Mouse (Mus musculus): ENCODE measurements around the gene Izumo1r.
"Not testable (repeated sequence)": the region's sequence is repeated elsewhere in the genome, so short reads cannot be mapped to it uniquely, and the experiment has no call there.

The Izumo1r gene

DNA sequence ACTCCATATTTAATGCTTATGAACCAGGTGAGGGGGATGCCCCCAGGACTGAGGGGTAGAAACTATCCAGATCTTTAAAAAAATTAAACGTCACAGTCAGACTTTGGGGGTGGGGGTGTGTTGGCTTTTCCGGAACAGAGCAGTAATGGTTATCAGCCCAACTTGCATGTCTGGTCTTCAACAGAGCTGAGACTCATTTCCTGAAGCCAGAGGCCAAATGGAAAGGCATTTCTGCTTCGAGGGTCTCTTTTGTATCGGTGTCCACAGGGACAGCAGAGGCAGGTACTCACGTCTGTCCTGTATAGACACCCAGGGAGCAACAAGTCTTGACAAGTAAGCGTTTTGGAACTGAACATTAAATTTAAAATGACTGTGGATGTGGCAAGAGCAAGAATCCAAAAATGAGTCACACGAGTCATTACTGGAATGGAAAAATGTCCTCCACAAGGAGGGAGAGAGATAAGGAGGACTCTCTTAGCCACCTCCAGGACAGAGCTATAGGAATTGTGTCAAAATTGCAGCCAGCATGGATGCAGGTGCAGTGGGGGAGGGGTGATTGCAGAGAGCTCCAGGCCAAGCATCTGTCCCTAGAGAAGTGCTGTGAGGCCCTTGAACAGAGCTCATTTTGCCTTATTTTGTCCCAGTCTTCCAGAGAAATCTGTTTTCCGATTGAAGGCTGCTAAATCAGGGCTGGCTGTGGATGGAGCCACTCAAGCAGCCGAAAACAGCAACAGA lies 1.2 kb upstream of the Izumo1r start:
- no peak for DNase-seq (ENCODE audit: low spot score in 2 of 2)

DNA sequence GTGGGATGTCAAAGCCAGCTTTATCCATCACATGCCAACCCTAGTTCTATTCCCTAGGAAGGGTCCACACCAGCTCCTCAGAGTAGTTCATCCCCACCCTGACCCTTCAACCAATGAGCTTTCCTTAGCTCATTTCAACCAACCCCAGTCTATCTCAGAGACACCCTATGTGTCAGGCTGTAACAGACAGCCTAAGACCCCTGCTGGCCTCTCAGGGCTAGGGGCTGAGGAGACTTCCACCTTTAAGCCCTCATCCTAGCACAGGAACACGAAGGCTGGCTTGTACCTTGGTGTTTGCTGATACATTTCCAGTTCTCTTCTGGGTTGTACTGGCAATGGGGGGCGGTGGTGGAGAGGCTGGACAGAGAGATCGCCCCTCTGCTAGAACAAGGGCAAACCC lies 743 bp downstream of the Izumo1r start:
- no peak for DNase-seq (ENCODE audit: low spot score in 2 of 2)

DNA sequence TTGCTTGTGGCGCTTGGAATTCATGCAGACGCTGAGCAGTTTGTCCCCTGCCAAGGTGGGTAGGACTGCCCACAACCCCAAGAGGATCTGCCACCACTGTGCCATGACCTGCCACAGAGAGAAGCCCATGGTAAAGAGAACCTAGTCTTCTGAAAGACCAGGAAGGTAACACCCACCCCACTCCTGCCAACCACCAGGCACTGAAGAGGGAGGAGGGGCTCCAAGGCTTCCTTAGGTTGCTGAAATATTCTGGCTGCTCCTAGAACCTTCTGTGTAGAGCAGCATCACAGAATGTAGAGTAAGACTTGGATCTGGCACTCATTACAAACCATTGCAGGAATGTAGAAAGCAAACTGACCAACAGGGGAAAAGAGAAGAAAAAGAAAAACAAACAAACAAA lies 1.3 kb downstream of the Izumo1r start:
- no peak for DNase-seq (ENCODE audit: low spot score in 2 of 2)

DNA sequence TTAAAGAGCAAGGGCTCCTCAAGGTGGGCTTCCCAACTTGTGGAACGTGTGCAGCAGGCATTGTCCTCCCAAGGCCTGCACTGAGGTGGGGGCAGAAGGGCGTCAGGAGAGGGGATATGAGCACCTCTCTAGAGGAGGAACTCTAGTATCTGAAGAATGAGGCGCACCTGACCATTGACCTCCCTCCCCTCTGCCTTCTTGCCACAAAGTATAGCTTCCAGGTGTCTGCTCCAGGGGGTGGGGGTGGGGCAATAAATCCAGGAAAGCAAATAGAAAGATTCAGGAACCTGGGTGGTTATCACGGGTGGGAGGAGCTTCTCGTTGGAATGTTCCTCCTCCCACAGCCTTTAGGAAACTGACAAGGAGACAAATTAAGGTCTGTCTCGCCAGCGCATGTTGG lies 2.0 kb downstream of the Izumo1r start:
- no peak for DNase-seq (ENCODE audit: low spot score in 2 of 2)

DNA sequence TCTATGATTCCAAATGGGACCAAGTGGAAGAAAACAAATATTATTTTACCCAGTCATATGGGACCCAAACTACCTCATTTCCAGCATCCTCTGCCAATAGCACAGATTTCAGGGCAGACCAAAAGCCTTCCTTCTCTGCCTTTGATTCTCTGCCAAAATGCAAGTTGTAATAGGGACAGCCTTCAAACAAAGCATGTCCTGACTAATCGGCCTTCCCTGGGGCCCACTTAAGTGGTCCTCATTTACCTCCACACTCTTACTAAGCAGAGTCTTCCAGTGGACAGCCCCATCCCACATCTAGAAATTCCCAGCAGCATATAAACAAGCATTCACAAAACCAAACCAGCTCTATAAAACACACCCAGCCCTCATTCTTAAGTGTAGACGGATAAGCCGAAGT lies 6.6 kb downstream of the Izumo1r start:
- no peak for DNase-seq (ENCODE audit: low spot score in 2 of 2)

DNA sequence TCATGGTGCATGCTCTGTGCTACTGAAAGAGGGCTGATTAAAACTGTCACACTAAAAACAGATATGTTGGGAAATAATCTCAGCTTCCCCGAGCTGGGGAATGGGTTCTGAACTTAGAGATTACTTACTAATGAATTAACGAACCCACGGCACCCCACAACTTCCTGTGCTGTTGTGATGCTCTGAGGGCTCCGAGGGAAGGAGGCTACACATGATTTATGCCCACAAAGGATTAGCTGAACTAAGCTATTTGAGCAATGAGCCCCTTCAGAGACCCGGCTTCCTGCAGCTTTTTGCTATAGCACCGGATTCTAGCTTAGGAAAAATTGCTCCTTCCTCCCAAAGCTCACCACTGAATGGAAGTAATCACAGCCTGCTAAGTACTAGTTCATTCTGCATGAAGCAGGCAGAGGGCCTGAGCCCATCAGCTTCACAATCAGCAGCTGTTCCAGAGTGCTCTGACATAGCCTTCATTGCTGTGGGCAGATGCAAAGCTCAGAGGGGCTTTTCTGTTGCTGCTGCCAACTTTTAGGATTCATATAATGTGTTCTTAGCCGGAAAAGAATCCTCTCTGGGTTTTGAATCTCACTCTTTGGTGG lies 8.4 kb downstream of the Izumo1r start:
- DNase-seq (ENCODE audit: low spot score in 2 of 2), result no peak

DNA sequence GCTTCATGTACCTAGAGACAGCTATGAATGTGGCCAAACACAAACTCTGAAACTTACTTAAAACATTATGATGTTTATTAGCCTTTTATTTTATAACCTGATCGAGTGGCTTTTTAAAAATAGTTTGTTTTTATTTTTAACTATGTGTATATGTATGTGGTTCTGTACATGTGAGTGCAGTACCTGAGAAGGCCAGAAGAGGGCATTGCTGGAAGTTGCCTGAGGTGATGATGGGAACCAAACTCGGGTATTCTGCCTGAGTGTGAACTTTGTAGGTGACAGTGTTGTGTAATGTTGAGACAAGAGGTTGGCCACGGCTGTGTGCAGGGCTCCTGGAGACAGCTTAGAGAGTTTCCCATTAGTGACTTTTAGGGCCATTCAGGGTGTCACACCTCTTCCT lies 9.1 kb downstream of the Izumo1r start:
- no peak for DNase-seq (ENCODE audit: low spot score in 2 of 2)

DNA sequence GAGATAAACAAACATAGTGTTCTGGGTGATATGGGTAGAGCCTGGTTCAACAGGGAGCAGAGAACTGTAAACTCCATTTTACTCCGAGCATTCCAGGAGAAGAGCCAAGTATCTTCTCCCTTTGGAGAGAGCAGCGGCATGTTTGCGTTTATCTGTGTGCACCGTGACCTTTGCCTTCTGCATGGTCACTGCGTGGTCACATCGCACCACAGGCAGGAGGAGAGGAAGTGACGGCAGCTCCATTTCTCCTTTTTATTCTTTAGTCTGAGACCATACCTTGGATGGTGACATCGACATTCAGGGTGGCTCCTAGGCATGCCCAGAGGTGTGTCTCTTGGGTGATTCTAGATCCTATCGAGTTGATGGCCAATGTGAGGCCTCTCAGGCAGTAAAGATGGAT lies 10.4 kb downstream of the Izumo1r start:
- no peak for DNase-seq (ENCODE audit: low spot score in 2 of 2)

DNA sequence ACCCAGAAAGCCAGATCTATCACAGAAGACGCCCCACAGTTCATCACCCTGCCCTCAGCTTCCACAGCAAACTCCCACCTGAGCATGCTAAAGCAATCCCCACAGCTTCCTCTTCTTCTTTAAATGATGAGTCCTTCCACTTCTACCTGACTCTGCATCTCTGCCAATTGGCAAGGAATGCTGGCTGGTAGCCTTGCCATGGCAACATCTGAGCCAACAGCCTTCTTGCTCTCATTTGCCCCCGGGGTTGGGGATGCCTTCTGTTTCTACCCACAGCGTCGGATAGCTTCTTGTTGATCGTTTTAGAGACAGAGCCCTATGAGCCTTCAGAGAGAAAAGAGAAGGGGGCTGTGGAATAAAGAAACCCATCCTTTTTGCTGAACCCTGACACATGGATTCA lies 11.9 kb downstream of the Izumo1r start:
- no peak for DNase-seq (ENCODE audit: low spot score in 2 of 2)

DNA sequence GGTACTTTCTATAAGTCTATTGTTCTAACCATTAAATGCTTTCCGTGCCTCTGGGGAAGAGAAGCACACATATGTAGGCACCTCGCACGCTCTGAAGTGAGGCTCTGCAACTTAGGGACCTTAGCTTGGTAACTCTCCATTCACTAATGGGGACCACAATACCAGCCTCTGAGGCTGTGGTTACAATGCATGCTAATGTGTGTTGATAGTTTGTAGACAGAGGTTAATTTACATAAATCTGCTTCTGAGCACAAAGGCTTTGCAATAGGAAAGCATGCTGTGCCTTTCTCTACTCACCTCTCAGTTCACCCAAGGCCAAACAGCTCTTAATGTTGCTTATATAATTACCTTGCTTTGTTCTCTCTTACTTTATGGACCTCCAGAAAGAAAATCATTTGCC lies 13.1 kb downstream of the Izumo1r start:
- no peak for DNase-seq (ENCODE audit: low spot score in 2 of 2)

DNA sequence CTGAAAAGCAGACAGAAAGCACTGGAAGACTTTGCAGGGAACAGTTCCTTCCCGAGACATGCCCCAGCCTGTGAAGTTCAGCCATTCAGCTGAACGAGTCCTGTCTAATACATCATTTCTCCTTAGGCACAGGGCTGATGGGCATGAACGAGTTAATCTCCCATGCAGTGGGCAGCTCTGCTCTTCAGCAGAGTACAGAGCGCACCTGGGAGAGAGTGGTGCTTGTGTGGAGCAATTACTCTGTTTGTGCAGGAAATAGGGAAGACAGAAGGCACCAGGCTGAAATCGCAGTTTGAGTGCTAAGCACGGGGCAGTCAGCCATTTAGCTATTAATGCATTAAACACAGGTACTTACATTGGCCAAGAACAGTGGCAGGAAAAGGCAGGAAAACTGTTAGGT lies 15.1 kb downstream of the Izumo1r start:
- DNase-seq (ENCODE audit: low spot score in 2 of 2), result no peak

DNA sequence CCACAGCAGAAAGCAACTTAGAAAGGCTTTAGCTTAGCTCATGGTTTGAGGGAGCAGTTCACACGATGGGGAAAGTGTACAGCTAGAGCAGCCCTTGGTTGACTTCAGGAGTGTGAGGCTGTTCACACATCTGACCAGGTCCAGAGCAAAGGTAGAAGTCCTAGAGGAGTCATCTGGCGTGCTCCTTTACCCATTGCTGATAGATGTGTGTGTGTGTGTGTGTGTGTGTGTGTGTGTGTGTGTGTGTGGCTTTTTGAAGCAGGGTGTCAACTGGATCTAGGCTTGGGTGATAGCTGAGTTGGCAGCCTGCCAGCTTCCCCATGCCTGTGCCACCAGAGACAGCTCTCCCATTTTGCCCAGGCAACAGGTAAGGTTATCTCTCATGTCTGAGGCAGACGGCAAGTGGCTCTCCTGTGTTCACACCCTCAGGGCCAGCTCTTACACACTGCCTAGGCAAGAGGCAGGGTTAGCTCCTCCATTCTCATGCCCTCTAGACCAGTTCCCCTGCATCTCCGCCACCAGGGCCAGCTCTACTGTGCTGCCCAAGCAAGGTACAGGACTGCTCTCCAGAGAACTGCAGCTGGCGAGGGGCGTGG lies 15.9 kb downstream of the Izumo1r start:
- no peak for DNase-seq (ENCODE audit: low spot score in 2 of 2)

DNA sequence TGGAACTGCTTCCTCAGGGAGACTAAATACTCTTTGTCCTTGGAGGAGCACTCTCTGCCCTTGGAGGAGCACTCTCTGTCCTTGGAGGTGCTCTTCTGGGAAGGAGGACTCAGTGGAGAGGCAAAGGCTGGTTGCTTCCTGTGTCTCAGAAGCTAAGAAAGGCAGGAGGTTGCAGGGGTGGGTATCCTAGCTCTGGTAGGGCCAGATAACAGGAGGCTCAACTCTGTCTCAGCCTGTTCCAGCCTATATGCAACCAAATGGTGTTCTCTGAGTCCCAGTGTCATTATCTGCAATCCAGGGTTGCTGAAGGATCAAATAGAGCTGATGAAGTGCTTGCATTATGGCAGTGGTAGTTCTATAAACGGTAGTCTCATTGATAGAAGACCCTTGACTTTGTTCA lies 17.8 kb downstream of the Izumo1r start:
- no peak for DNase-seq (ENCODE audit: low spot score in 2 of 2)

DNA sequence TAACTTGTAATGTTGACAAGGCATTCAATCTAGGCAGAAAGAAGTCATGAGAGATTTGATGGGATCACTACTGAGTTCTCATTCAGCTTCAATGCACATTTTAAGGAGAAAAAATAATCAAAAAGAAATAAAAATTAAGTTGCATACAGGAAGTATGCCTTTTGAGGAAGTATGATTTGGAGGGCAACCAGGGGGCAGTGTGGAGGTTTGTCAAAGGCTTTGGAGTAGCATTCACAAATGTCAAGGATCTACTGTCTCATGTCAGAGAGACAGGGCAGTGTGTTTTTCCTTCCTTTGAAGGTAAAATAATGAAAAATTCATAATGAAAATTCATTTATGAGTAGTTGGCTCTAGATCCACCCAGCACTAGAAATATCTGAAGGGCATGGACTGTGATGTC lies 18.6 kb downstream of the Izumo1r start:
- no peak for DNase-seq (ENCODE audit: low spot score in 2 of 2)

DNA sequence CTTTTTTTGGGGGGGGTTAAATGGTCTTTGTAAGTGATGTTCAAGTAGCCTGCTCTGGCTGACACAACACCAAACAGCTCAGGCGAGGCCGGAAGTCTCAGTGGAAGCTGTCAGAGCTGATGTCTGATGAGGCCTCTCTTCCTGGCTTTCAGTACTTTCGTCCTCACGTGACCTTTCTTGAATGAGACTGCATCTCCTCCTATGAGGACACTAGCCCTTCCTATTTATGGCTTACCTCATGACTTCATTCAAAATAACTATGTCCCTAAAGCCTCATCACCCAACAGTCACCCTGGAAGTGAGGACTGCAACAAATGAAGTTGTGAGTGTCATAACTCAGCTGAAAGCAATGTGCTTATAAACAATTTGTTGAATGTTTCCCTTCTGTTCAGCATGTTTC lies 19.1 kb downstream of the Izumo1r start:
- DNase-seq (ENCODE audit: low spot score in 2 of 2), result no peak

DNA sequence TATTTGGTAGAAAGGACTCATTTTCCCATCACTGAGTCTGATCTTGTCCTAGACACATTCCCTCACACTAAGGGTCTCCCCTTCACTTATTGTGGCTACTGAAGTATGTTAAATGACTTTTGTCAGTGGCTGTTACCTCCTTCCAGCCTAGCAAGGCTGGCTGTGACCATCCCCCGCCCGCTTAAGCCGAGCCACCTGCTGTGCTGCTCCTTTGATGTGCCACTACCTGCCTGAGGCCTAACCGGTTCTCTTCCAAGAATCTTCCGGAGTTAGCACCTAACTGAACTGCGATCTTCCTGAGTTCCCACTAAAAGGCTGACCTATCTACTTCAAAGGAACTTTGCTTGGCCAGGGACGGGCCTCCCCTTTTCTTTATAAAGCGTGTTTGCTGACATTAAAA lies 27.2 kb downstream of the Izumo1r start:
- DNase-seq (ENCODE audit: low spot score in 2 of 2), result not testable (repeated sequence)

DNA sequence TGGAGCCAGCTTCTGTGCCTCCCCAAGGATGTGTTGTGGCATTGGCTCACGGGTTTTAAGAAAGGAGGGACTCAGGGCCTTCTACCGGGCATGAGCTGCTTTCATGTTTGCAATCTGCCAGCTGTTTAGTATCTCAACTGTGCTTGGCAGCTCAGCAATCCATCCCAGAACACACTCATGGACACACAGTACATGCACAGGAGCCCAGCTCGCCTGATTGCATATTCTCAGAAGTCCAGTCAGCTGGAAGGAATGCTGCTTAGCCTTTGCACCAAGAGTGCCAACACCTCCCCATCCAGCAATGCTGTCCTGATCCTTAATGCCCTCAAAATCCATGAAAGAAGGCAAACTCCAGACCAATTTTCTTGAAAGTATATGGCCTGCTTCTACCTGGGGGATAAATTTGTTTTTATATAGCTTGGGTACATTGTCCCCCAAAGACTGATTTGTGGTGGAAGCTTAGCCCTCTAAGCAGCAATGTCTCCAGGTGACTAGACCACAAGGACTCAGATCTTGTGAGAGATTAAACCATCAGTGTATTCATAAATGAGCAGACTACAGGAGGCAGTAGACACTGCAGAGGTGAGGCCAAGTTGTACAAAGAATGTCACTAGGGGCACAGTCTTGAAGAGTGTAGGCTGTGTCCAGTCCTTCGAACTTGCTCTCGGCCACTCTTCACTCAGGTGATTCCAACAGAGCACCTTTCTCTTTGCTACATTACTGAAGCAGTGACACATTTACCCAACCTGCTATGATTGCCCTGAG lies 27.8 kb downstream of the Izumo1r start:
- DNase-seq (ENCODE audit: low spot score in 2 of 2), result no peak

DNA sequence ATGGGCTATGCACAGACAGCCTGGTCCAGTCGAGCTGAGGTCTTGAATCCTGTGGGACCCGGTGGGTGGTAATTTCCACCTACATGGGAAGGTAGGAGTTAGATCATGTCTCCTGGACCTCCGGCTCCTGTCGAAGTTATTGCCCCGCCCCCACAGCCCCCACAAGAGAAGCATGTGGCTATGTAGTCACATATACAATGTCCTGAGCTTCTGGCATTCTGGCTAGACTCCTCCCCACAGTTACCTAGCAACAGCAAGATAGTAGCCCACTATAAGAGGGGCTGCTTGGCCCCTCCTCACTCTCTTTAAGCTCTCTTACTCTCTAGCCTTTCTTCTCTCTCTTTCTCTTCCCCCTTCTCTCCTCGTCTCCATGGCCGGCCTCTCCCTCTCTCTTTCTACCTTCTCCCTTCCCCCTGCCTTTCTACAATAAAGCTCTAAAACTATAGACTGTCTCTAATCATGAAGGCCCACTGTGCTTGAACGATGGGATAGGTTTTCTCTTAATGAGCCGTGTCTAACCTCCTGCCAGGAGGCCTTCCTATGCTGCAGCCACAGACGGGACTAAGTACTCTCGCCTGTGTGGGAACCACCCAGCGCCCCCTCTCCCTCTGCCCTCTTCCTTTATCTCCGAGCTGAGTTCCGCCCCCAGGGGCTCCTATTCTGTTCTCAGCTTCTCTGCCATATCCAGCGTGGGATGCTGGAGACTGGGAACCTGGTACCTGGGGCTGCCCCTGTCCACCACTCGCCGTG lies 31.4 kb downstream of the Izumo1r start:
- DNase-seq (ENCODE audit: low spot score in 2 of 2), result no peak

DNA sequence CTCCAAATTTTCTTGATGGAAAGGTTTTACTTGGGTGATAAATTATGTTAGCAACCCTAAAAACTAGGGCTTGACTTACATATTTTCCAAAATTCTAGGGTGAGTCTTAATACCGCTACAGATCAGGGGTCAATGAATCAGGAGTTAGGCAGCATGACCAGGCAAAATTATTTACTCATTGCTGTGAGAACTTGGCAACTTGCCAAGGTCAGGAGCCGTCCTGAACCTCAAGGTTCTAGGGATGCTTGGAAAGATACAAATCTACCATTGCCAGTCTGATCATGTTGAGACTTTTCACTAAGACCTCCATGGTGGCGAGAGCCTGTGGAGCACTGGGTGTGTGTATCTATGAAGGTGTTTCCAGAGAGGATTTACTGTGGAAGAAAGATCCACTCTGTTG lies 32.2 kb downstream of the Izumo1r start:
- DNase-seq (ENCODE audit: low spot score in 2 of 2), result no peak

DNA sequence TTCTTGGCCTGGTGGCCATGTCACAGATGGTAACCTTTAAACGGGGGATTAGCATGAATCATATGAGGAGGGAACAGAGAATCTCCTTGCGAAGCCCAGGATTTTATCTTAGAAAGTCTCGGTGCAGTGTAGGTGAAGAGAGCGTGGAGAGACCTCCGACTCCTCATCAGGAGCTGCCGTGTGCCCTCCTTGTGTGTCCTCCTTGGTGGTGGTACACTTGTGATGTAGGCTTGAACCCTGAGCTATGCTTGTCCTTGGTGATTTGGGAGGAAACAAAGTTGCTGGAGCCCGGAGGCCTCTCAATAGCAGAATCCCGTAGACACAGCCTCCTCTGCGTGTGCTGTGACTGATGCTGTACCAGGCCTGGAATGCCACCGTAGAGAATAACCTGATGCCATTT lies 32.9 kb downstream of the Izumo1r start:
- no peak for DNase-seq (ENCODE audit: low spot score in 2 of 2)

DNA sequence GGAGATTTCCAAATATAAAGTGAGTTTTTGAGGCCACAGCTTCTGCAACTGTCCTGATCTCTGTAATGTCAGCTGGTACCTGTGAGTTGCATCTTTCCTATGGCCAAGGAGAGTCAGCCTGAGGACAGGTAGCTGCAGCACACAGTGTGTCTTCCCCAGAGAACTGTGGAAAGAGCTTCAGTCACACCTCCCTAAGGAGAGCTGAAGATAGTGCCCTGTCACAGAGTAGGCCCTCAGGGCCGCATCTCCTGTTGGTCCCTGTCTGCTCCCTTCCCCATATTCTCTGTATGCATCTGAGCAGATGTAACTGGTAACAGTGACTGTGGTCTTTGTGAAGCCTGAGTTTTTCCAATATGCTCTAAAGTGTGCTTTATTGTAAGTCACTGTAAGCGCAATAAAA lies 33.4 kb downstream of the Izumo1r start:
- DNase-seq (ENCODE audit: low spot score in 2 of 2), result no peak

DNA sequence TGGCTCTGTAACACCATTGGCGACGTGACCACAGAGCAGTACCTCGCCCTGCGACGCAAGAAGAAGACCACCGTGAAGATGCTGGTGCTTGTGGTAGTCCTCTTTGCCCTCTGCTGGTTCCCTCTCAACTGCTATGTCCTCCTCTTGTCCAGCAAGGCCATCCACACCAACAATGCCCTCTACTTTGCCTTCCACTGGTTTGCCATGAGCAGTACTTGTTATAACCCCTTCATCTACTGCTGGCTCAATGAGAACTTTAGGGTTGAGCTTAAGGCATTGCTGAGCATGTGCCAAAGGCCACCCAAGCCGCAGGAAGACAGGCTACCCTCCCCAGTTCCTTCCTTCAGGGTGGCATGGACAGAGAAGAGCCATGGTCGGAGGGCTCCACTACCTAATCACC lies 35.4 kb downstream of the Izumo1r start:
- DNase-seq (ENCODE audit: low spot score in 2 of 2), result no peak

Measured in frontal cortex, postnatal 25 days (tissue).